Mouse (Mus musculus) adrenal gland, postnatal 25 days (tissue): ENCODE results near the gene Gfy. TPM values are rescaled to one million over a fixed set of nuclear protein-coding genes. Genes with fewer than 3 reads are reported as not detected.

Experiments used
- DNase-seq: peaks from one replicate; pipeline ENCODE4 v3.0.0; 2021; ENCODE audit warnings: mixed read lengths
- microRNA-seq, 2 experiments: library from miRNA; unstranded; fragments of <30 nt; microRNA quantifications; one replicate each; pipeline ENCODE4 v1.2.0; 2021
- total RNA-seq: library from RNA; stranded (reverse); gene quantifications from 2 replicates; pipeline ENCODE4 v1.2.3, GENCODE M21; 2021

The Gfy gene
- total RNA-seq, 1 experiment from 2014 or later: not detected

DNA sequence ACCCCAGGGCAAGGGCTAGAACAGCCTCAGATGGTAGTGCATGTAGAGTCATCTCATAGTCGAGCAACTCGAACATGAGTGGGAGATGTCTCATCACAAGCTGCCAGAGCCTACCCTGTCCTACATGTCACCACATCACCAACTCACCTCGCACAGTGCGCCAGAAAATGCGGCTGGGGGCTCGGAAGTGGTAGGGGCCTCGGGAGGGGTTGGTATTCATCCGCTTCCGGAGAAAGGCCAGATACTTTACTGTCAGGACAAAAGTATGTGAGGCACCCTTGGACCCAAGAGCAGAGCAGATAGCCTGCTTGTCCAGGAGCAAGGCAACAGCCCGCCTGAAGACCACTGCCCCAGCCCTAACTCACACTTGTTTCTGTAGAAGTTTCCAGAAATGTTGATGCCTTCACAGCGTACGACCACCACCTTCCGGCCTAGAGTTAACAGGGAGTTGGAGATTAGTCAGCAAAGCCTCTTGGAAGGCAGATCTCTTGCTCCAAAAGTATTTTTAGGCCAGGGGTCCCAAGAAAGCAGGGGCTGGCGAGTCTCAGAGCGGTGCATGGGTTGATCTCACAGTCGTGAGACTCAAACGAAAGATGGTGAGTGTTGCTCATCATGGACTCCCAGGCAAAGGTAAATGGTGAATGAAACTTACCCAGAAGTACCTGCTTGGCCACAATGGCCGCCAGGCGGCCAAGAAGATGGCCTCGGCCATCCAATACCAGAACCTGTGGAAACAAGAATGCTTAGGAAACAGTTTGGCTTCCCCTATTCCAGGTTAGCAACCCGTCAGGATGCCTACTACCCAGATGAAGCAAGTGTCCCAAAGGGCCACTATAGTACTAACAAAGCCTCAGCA lies 52.3 kb downstream of the Gfy start:
- DNase-seq: no peak

Small RNA genes lying within 50 kb of the gene (microRNA-seq; reads per million reads assigned to microRNA genes)
- gene Mir5121 (32.9 to 51.2 reads per million in 2 experiments), gene Mir7055 (0 reads per million in 2 experiments)

Other genes starting within 250 kb of the Gfy start
- not detected in 2 replicates for gene Tsks, start 236.4 kb downstream of the Gfy start, total RNA-seq
- 13.3 and 16.5 TPM in 2 replicates for gene Cpt1c, start 204.7 kb downstream of the Gfy start, total RNA-seq
- 177 and 221 TPM in 2 replicates for gene Prmt1, start 193.0 kb downstream of the Gfy start, total RNA-seq
- 138 and 151 TPM in 2 replicates for gene Irf3, start 181.9 kb downstream of the Gfy start, total RNA-seq
- gene Bcl2l12, start 180.9 kb downstream of the Gfy start, total RNA-seq: 18.7 and 24.4 TPM in 2 replicates
- gene Scaf1, start 163.2 kb downstream of the Gfy start, total RNA-seq: 86.4 and 99.4 TPM in 2 replicates
- 94.0 and 102 TPM in 2 replicates for gene Rras, start 161.6 kb downstream of the Gfy start, total RNA-seq
- gene Prr12, start 126.7 kb downstream of the Gfy start, total RNA-seq: 71.1 and 78.5 TPM in 2 replicates
- 46.5 and 67.2 TPM in 2 replicates for gene Nosip, start 117.1 kb downstream of the Gfy start, total RNA-seq
- gene Prrg2, start 116.9 kb downstream of the Gfy start, total RNA-seq: 19.2 and 21.4 TPM in 2 replicates
- gene Rcn3, start 87.3 kb downstream of the Gfy start, total RNA-seq: 27.7 and 33.5 TPM in 2 replicates
- 88.4 and 96.1 TPM in 2 replicates for gene Fcgrt, start 75.7 kb downstream of the Gfy start, total RNA-seq
- gene Rps11, start 55.1 kb downstream of the Gfy start, total RNA-seq: 1,211 and 1,259 TPM in 2 replicates
- 1,469 and 1,540 TPM in 2 replicates for gene Rpl13a, start 50.8 kb downstream of the Gfy start, total RNA-seq
- gene Gm45713, start 43.3 kb downstream of the Gfy start, total RNA-seq: not detected in 2 replicates
- gene Flt3l, start 43.1 kb downstream of the Gfy start, total RNA-seq: 29.1 and 32.1 TPM in 2 replicates
- gene Pih1d1, start 25.3 kb downstream of the Gfy start, total RNA-seq: 61.7 and 74.3 TPM in 2 replicates
- 79.2 and 106 TPM in 2 replicates for gene Aldh16a1, start 25.0 kb downstream of the Gfy start, total RNA-seq
- 0.15 and 0.33 TPM in 2 replicates for gene Slc17a7, start 15.6 kb downstream of the Gfy start, total RNA-seq
- not detected in 2 replicates for gene Pth2, start 1.4 kb upstream of the Gfy start, total RNA-seq
- 0.12 TPM in 1 of 2 replicates, not detected in the other for gene Ccdc155, start 25.3 kb upstream of the Gfy start, total RNA-seq
- not detected in 2 replicates for gene Dkkl1, start 32.6 kb upstream of the Gfy start, total RNA-seq
- gene Tead2, start 36.2 kb upstream of the Gfy start, total RNA-seq: 15.0 and 15.3 TPM in 2 replicates
- gene Cd37, start 59.5 kb upstream of the Gfy start, total RNA-seq: 2.7 TPM in 2 replicates
- gene Slc6a16, start 61.5 kb upstream of the Gfy start, total RNA-seq: not detected in 2 replicates
- not detected in 2 replicates for gene Slc6a21, start 97.9 kb upstream of the Gfy start, total RNA-seq
- 9.3 and 14.2 TPM in 2 replicates for gene Trpm4, start 154.2 kb upstream of the Gfy start, total RNA-seq
- gene Hrc, start 155.7 kb upstream of the Gfy start, total RNA-seq: 0.18 TPM in 1 of 2 replicates, not detected in the other
- gene Ppfia3, start 187.4 kb upstream of the Gfy start, total RNA-seq: 1.9 and 2.9 TPM in 2 replicates
- gene Lin7b, start 191.0 kb upstream of the Gfy start, total RNA-seq: 8.7 TPM in 1 of 2 replicates, not detected in the other
- 361 and 425 TPM in 2 replicates for gene Snrnp70, start 216.2 kb upstream of the Gfy start, total RNA-seq
- not detected in 2 replicates for gene Kcna7, start 226.1 kb upstream of the Gfy start, total RNA-seq
- gene Ntf5, start 234.1 kb upstream of the Gfy start, total RNA-seq: not detected in 2 replicates
- not detected in 2 replicates for gene Lhb, start 241.3 kb upstream of the Gfy start, total RNA-seq